Mouse (Mus musculus): ENCODE results near the gene Vamp9.

GRCm38 (mm10) chr5:99905731-99906130 is 323 bp upstream of the Vamp9 start:
- TF ChIP-seq CTCF (IDR thresholded peaks at IDR 0.05; ENCODE audit: low read depth) (no peak), EP300 (optimal IDR thresholded peaks at IDR 0.05) (no peak)

All from stomach, postnatal 0 days (tissue).